Mouse (Mus musculus) kidney, postnatal 0 days (tissue): ENCODE measurements around the gene Btn1a1. TPM values are rescaled to one million over a fixed set of nuclear protein-coding genes. Genes with fewer than 3 reads are reported as not detected.
A peak's percentile ranks its signal among the peaks of the same experiment; 100 is the strongest.

Experiments used
- ATAC-seq: fragments of 200-750 bp; cut with Nextera tagmentation; replicated peaks from 2 replicates; pipeline ENCODE4 v1.8.0; 2017; ENCODE audit warnings: low read depth, moderate number of reproducible peaks, moderate TSS enrichment, moderate library complexity; ENCODE audit not compliant: low FRiP score
- DNase-seq: peaks from one replicate; pipeline ENCODE4 v3.0.0-alpha.2; 2016; ENCODE audit warnings: low spot score
- H3K27ac ChIP-seq: fragments of 300-500 bp; sonication (generic); 2 replicates; pipeline ENCODE4 v1.5.1; 2014; ENCODE audit warnings: mild to moderate bottlenecking
- H3K27me3 ChIP-seq: fragments of 300-500 bp; sonication (generic); 2 replicates; pipeline ENCODE4 v1.6.1; 2014; ENCODE audit warnings: low read length, mixed read lengths; ENCODE audit not compliant: insufficient read depth
- H3K36me3 ChIP-seq: fragments of 300-500 bp; sonication (generic); 2 replicates; pipeline ENCODE4 v1.6.1; 2014; ENCODE audit warnings: low read length, mixed read lengths; ENCODE audit not compliant: insufficient read depth
- H3K4me1 ChIP-seq: fragments of 300-500 bp; sonication (generic); replicated peaks from 2 replicates; pipeline ENCODE4 v1.6.1; 2014; ENCODE audit warnings: antibody characterized with exemption, low read length, mixed read lengths; ENCODE audit not compliant: insufficient read depth
- H3K4me2 ChIP-seq: fragments of 300-500 bp; sonication (generic); 2 replicates; pipeline ENCODE4 v1.6.1; 2014; ENCODE audit warnings: mild to moderate bottlenecking, low read length, moderate library complexity, mixed read lengths
- H3K4me3 ChIP-seq: fragments of 300-500 bp; sonication (generic); replicated peaks from 2 replicates; pipeline ENCODE4 v1.5.1; 2014; ENCODE audit warnings: low read depth, low read length
- H3K9ac ChIP-seq: fragments of 300-500 bp; sonication (generic); 2 replicates; pipeline ENCODE4 v1.6.1; 2014; ENCODE audit warnings: low read depth, low read length
- H3K9me3 ChIP-seq: fragments of 300-500 bp; sonication (generic); replicated peaks from 2 replicates; pipeline ENCODE4 v1.6.1; 2016; ENCODE audit warnings: low read length, inconsistent platforms, mixed read lengths
- CTCF ChIP-seq: IDR thresholded peaks from 2 replicates; pipeline ENCODE4 v1.5.1; 2016; ENCODE audit warnings: antibody characterized with exemption, low read depth, mild to moderate bottlenecking, moderate library complexity
- WGBS: fragments of 180-500 bp; shearing (Covaris S2); extraction: QIAGEN DNeasy Blood & Tissue Kit; methylation state at CpG from one replicate; pipeline ENCODE4 v1.1.7; 2014; 5-methylcytosine and 5-hydroxymethylcytosine counted together
- polyA plus RNA-seq: library from polyadenylated mRNA; unstranded; fragments of >200 nt; fragmentation: Nextera tagmentation; extraction: Ambion mirVana; gene quantifications from 2 replicates; pipeline ENCODE4 v1.2.1, GENCODE M21; 2015

Gene Btn1a1
- polyA plus RNA-seq, 1 experiment from 2014 or later = not detected

DNA sequence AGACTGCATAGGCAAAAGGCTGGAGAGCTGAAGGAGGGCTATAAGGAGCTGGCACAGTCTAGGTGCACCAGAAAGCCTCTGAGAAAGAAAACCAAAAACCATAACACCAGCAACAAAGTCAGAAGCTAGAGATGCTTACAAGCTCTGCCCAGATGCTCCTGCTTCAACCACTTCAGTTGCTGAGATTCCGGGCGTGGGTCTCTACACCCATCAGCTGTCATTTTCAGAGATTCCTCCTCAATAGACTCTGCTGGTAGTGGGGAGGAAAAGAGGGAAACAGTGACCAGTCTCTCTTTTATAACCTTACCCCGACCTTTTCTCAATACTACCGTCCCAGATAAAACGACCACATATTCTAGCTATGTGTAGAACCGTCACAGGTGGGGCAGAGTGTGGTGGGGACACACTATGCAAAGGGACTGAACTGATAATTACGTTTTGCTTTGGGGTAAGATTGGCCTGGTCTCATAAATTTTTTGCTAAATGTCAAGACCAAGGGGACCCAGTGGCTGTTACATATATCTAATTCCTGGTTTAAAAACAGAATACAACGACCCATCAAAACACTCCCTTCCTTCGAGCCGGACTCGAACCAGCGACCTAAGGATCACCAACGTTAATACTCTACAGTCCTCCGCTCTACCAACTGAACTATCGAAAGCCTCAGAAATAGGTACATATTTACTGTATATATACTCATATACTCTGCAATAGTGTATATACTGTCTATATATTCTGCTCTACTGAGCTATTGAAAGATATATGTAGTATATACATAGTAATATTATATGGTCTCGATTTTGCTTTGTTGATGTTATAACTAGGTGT lies 37.3 kb downstream of the Btn1a1 start:
- TF ChIP-seq CTCF = no peak
- no peak for ATAC-seq

GRCm38 (mm10) chr13:23427401-23427910 lies 38.2 kb downstream of the Btn1a1 start:
- no peak for TF ChIP-seq CTCF
- no peak overlapping the region for H3K27ac ChIP-seq
- H3K36me3 ChIP-seq = no peaks in the 10 kb centered on the region
- H3K4me3 ChIP-seq = no peak overlapping the region
- H3K9ac ChIP-seq = no peak overlapping the region
- no peak for ATAC-seq
- no peak overlapping the region for H3K4me2 ChIP-seq
- no peaks in the 10 kb centered on the region for H3K9me3 ChIP-seq
- no peak for DNase-seq
- 58% methylated on average over 10 of the region's 10 CpGs for WGBS
- no peaks in the 10 kb centered on the region for H3K27me3 ChIP-seq
- H3K4me1 ChIP-seq = no peaks in the 10 kb centered on the region

More for the DNA sequence above, 37.3 kb downstream of the Btn1a1 start:
- Histone ChIP-seq H3K27me3 (no peaks in the 10 kb centered on the region), H3K36me3 (no peaks in the 10 kb centered on the region), H3K4me2 (no peak overlapping the region), H3K4me1 (no peaks in the 10 kb centered on the region), H3K4me3 (no peak overlapping the region), H3K27ac (no peak overlapping the region), H3K9me3 (no peaks in the 10 kb centered on the region), H3K9ac (no peak overlapping the region)
- DNase-seq = no peak
- WGBS = 64% methylated on average over 16 of the region's 16 CpGs

DNA sequence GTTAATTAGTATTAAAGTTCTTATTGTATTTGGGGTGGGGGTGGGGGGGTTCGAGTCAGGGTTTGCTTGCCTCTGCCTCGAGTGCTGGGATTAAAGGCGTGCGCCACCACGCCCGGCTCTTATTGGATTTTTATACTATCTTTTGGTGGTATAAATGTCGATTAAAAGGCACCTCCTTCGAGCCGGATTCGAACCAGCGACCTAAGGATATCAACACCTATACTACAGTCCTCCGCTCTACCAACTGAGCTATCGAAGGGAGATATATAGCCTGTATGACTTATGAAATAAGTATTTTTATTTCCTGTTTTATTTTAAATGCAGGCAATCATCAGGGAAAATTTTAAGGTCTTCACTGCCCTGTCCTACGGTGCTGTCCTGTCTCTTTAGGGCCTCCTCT lies 38.8 kb downstream of the Btn1a1 start:
- Histone ChIP-seq H3K4me2 (no peak overlapping the region), H3K36me3 (0 out of 2 replicates have a peak, but pooled peaks cover 3% of the 10 kb centered on the region), H3K9me3 (no peaks in the 10 kb centered on the region), H3K27me3 (no peaks in the 10 kb centered on the region), H3K9ac (no peak overlapping the region), H3K4me1 (no peaks in the 10 kb centered on the region), H3K27ac (no peak overlapping the region), H3K4me3 (no peak overlapping the region)
- 27% methylated on average over 14 of the region's 14 CpGs for WGBS
- ATAC-seq = no peak
- TF ChIP-seq CTCF = no peak
- no peak for DNase-seq

DNA sequence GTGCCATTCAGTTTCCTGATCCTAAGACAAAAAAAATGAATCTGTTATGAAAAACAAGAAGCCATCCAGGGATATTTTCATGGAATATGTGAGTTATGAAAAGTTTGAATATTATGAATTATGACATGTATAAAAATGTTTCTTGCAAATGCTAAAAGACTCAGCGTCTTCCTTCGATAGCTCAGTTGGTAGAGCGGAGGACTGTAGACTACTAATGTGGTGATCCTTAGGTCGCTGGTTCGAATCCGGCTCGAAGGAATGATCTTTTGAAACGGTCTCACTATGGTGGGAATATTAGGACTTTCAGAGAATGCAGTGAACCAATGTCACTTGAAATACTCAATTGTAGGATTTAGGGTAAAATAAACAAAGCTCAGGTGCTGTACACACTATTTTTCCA lies 39.4 kb downstream of the Btn1a1 start:
- Histone ChIP-seq H3K36me3 (0 out of 2 replicates have a peak, but pooled peaks cover 6% of the 10 kb centered on the region), H3K4me3 (no peak overlapping the region), H3K9ac (no peak overlapping the region), H3K27me3 (no peaks in the 10 kb centered on the region), H3K4me2 (no peak overlapping the region), H3K27ac (no peak overlapping the region), H3K9me3 (no peaks in the 10 kb centered on the region), H3K4me1 (no peaks in the 10 kb centered on the region)
- no peak for ATAC-seq
- DNase-seq = no peak
- WGBS = 28% methylated on average over 8 of the region's 8 CpGs
- no peak for TF ChIP-seq CTCF

- Histone ChIP-seq H3K9me3 (no peaks in the 10 kb centered on the region), H3K27ac (no peak overlapping the region), H3K27me3 (no peaks in the 10 kb centered on the region), H3K4me1 (no peaks in the 10 kb centered on the region), H3K4me2 (peak overlapping the region; percentile 89; the same call in 1 of the 2 replicates), H3K9ac (no peak overlapping the region), H3K36me3 (0 out of 2 replicates have a peak, but pooled peaks cover 14% of the 10 kb centered on the region), H3K4me3 (no peak overlapping the region)
- 5% methylated on average over 9 of the region's 9 CpGs for WGBS
- no peak for ATAC-seq
- no peak for TF ChIP-seq CTCF
- peak; percentile 62 for DNase-seq
Observed at GRCm38 (mm10) chr13:23425505-23425904, 40.2 kb downstream of the Btn1a1 start.

GRCm38 (mm10) chr13:23424494-23425325 lies 41.0 kb downstream of the Btn1a1 start:
- Histone ChIP-seq H3K27ac (no peak overlapping the region), H3K4me2 (peak overlapping the region; percentile 89), H3K36me3 (0 out of 2 replicates have a peak, but pooled peaks cover 15% of the 10 kb centered on the region), H3K4me1 (no peaks in the 10 kb centered on the region), H3K4me3 (peak overlapping the region; percentile 20), H3K27me3 (no peaks in the 10 kb centered on the region), H3K9ac (peak overlapping the region; percentile 27; the same call in 1 of the 2 replicates), H3K9me3 (no peaks in the 10 kb centered on the region)
- 1% methylated on average over 25 of the region's 25 CpGs for WGBS
- DNase-seq (peak; percentile 96), ATAC-seq (peak; percentile 80)
- peak; percentile 96 for TF ChIP-seq CTCF
